Mouse (Mus musculus) lung, embryonic 14.5 days (tissue): ENCODE data around the gene Gm732. TPM values are rescaled to one million over a fixed set of nuclear protein-coding genes. Genes with fewer than 3 reads are reported as not detected.

Source experiments
- ATAC-seq: fragments of 200-750 bp; cut with Nextera tagmentation; 2 replicates; pipeline ENCODE4 v1.8.0; 2017; ENCODE audit warnings: mild to moderate bottlenecking, moderate TSS enrichment, moderate library complexity; ENCODE audit not compliant: insufficient read depth
- DNase-seq: peaks from one replicate; pipeline ENCODE4 v3.0.0-alpha.2; 2015
- H3K27ac ChIP-seq: fragments of 300-500 bp; sonication (generic); 2 replicates; pipeline ENCODE4 v1.5.1; 2014; ENCODE audit warnings: low read depth, mild to moderate bottlenecking, moderate library complexity
- H3K27me3 ChIP-seq: fragments of 300-500 bp; sonication (generic); 2 replicates; pipeline ENCODE4 v1.6.1; 2014; ENCODE audit warnings: low read length, control low read depth; ENCODE audit not compliant: insufficient read depth
- H3K36me3 ChIP-seq: fragments of 300-500 bp; sonication (generic); 2 replicates; pipeline ENCODE4 v1.6.1; 2014; ENCODE audit warnings: control low read depth; ENCODE audit not compliant: insufficient read depth
- H3K4me1 ChIP-seq: fragments of 300-500 bp; sonication (generic); 2 replicates; pipeline ENCODE4 v1.6.1; 2014; ENCODE audit warnings: antibody characterized with exemption, control low read depth; ENCODE audit not compliant: insufficient read depth
- H3K4me2 ChIP-seq: fragments of 300-500 bp; sonication (generic); 2 replicates; pipeline ENCODE4 v1.6.1; 2014; ENCODE audit warnings: mild to moderate bottlenecking
- H3K4me3 ChIP-seq: fragments of 300-500 bp; sonication (generic); 2 replicates; pipeline ENCODE4 v1.5.1; 2014; ENCODE audit warnings: low read depth, low read length
- H3K9ac ChIP-seq: fragments of 300-500 bp; sonication (generic); 2 replicates; pipeline ENCODE4 v1.6.1; 2014
- H3K9me3 ChIP-seq: fragments of 300-500 bp; sonication (generic); 2 replicates; pipeline ENCODE4 v1.6.1; 2016; ENCODE audit warnings: low read depth, low read length, control low read depth
- CTCF ChIP-seq: IDR thresholded peaks from 2 replicates; pipeline ENCODE4 v1.5.1; 2016; ENCODE audit warnings: antibody characterized with exemption, low read depth
- WGBS: fragments of 180-500 bp; shearing (Covaris S2); extraction: QIAGEN DNeasy Blood & Tissue Kit; methylation state at CpG from one replicate; pipeline ENCODE4 v1.1.7; 2014; 5-methylcytosine and 5-hydroxymethylcytosine counted together
- polyA plus RNA-seq: library from polyadenylated mRNA; unstranded; fragments of >200 nt; fragmentation: Nextera tagmentation; extraction: Ambion mirVana; gene quantifications from 2 replicates; pipeline ENCODE4 v1.2.1, GENCODE M21; 2014

Gm732 gene
- not detected in 2 replicates for polyA plus RNA-seq

DNA sequence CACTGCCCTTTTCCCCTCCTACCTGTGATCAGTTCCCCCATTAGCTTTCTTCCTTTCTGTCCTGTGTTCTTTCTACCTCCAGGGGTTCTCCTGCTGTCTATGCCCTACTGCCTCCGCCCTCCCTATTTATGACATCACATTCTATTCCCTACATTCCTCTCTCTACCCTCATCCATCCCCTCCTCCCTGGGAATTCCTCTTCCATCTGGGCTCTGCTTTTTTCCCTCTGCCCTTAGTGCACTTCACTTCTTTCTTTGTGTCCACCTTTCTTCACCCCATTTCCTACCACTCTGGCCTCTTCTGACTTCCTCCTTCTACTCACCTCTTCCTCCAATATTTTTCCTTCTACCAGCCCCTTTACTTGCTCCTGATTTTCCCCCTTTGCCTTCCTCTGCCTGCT, at the start of gene Gm732:
Gm732 (minus strand) TSS at position 101 of the 400 bp plus-strand sequence.
- no peak for DNase-seq
- H3K27ac ChIP-seq, result no peak within 1 kb of the TSS
- 58% methylated on average over 1 of the region's 1 CpGs for WGBS
- no peaks in the 10 kb centered on the region for H3K4me1 ChIP-seq
- H3K36me3 ChIP-seq, result no peaks in the 10 kb centered on the region
- TF ChIP-seq CTCF, result no peak
- no peak within 1 kb of the TSS for H3K4me2 ChIP-seq
- ATAC-seq, result no peak
- H3K9me3 ChIP-seq, result no peaks in the 10 kb centered on the region
- no peak within 1 kb of the TSS for H3K9ac ChIP-seq
- H3K27me3 ChIP-seq, result no peaks in the 10 kb centered on the region
- H3K4me3 ChIP-seq, result no peak within 1 kb of the TSS

Other genes starting within 250 kb of the Gm732 start
- gene Tent5d, start 155.9 kb downstream of the Gm732 start, polyA plus RNA-seq, result 0.14 TPM in 1 of 2 replicates, not detected in the other
- gene 2610002M06Rik, start 132.1 kb downstream of the Gm732 start, polyA plus RNA-seq, result 12.3 and 14.1 TPM in 2 replicates